Mouse (Mus musculus) neural tube, embryonic 12.5 days (tissue): ENCODE results near the gene Srek1ip1. TPM values are rescaled to one million over a fixed set of nuclear protein-coding genes. Genes with fewer than 3 reads are reported as not detected.

Experiments used
- ATAC-seq: fragments of 200-750 bp; cut with Nextera tagmentation; 2 replicates; pipeline ENCODE4 v1.8.0; 2017; ENCODE audit warnings: low read depth, mild to moderate bottlenecking, moderate TSS enrichment, moderate library complexity; ENCODE audit not compliant: low FRiP score
- H3K27ac ChIP-seq: fragments of 300-500 bp; sonication (generic); 2 replicates; pipeline ENCODE4 v1.5.1; 2016
- H3K27me3 ChIP-seq: fragments of 300-500 bp; sonication (generic); replicated peaks from 2 replicates; pipeline ENCODE4 v1.6.1; 2016; ENCODE audit warnings: mild to moderate bottlenecking
- H3K36me3 ChIP-seq: fragments of 300-500 bp; sonication (generic); 2 replicates; pipeline ENCODE4 v1.6.1; 2016; ENCODE audit warnings: mild to moderate bottlenecking
- H3K4me1 ChIP-seq: fragments of 300-500 bp; sonication (generic); 2 replicates; pipeline ENCODE4 v1.6.1; 2016
- H3K4me2 ChIP-seq: fragments of 300-500 bp; sonication (generic); replicated peaks from 2 replicates; pipeline ENCODE4 v1.6.1; 2016; ENCODE audit warnings: mild to moderate bottlenecking
- H3K4me3 ChIP-seq: fragments of 300-500 bp; sonication (generic); 2 replicates; pipeline ENCODE4 v1.5.1; 2016
- H3K9ac ChIP-seq: fragments of 300-500 bp; sonication (generic); 2 replicates; pipeline ENCODE4 v1.6.1; 2016; ENCODE audit warnings: mild to moderate bottlenecking
- H3K9me3 ChIP-seq: fragments of 300-500 bp; sonication (generic); 2 replicates; pipeline ENCODE4 v1.6.1; 2016; ENCODE audit warnings: mild to moderate bottlenecking
- whole genome bisulfite sequencing: fragments of 180-500 bp; shearing (Covaris S2); methylation state at CpG from one replicate; pipeline ENCODE4 v1.1.7; 2016; 5-methylcytosine and 5-hydroxymethylcytosine counted together
- polyA plus RNA-seq: library from polyadenylated mRNA; unstranded; fragments of >200 nt; fragmentation: Nextera tagmentation; extraction: Ambion mirVana; gene quantifications from 2 replicates; pipeline ENCODE4 v1.2.1, GENCODE M21; 2016

Gene Srek1ip1
- polyA plus RNA-seq, 1 experiment from 2014 or later = 17.4 TPM

DNA sequence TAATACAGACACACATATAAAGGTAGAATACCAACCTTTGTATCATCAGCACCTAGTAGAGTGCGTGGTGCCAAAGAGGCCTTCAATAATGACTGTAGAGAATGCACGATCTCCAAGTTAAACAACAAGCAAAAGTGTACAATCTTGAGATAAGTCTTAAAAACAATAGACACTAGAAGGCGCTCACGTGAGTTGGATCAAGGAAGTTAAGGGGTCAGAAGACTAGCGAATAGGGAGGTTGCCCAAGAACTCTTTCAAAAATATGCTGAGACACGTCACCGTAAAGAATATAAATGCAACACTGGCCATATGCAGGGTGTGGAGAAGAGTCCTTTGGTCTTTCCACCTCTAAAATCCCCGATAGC, 24.0 kb downstream of the Srek1ip1 start:
- Histone ChIP-seq H3K9ac (peak overlapping the region; percentile 79), H3K9me3 (no peaks in the 10 kb centered on the region), H3K36me3 (no peaks in the 10 kb centered on the region), H3K27ac (no peak overlapping the region), H3K4me2 (peak overlapping the region; percentile 73), H3K4me3 (peak overlapping the region; percentile 65), H3K27me3 (no peaks in the 10 kb centered on the region), H3K4me1 (peaks cover 17% of the 10 kb centered on the region)
- ATAC-seq = peak; percentile 11; the same call in 1 of the 2 replicates
- WGBS = 7% methylated on average over 8 of the region's 8 CpGs

GRCm38 (mm10) chr13:104816635-104817571, 24.6 kb downstream of the Srek1ip1 start, which contains the start of gene Cwc27:
Cwc27 (minus strand) TSS chr13:104817142.
- no peaks in the 10 kb centered on the region for H3K36me3 ChIP-seq
- under 1% methylated on average over 50 of the region's 50 CpGs for WGBS

GRCm38 (mm10) chr13:104817696-104818095, 25.4 kb downstream of the Srek1ip1 start:
- H3K9ac ChIP-seq = peak overlapping the region; percentile 79
- H3K27ac ChIP-seq = no peak overlapping the region

More at GRCm38 (mm10) chr13:104816635-104817571, 24.6 kb downstream of the Srek1ip1 start, which contains the start of gene Cwc27:
- no peaks in the 10 kb centered on the region for H3K9me3 ChIP-seq
- H3K27ac ChIP-seq = no peak within 1 kb of the TSS
- peak within 1 kb of the TSS; percentile 79 for H3K9ac ChIP-seq
- peak; percentile 94 for ATAC-seq
- peak within 1 kb of the TSS; percentile 65 for H3K4me3 ChIP-seq
- H3K4me2 ChIP-seq = peak within 1 kb of the TSS; percentile 73
- no peaks in the 10 kb centered on the region for H3K27me3 ChIP-seq
- peaks cover 17% of the 10 kb centered on the region for H3K4me1 ChIP-seq

GRCm38 (mm10) chr13:104821192-104821591, 28.9 kb downstream of the Srek1ip1 start:
- no peaks in the 10 kb centered on the region for H3K27me3 ChIP-seq
- no peak overlapping the region for H3K4me2 ChIP-seq
- no peak overlapping the region for H3K27ac ChIP-seq
- H3K9ac ChIP-seq = no peak overlapping the region
- no peaks in the 10 kb centered on the region for H3K36me3 ChIP-seq
- H3K4me1 ChIP-seq = peaks cover 13% of the 10 kb centered on the region
- H3K4me3 ChIP-seq = no peak overlapping the region
- no peaks in the 10 kb centered on the region for H3K9me3 ChIP-seq
- no peak for ATAC-seq

More at GRCm38 (mm10) chr13:104817696-104818095, 25.4 kb downstream of the Srek1ip1 start:
- no peaks in the 10 kb centered on the region for H3K27me3 ChIP-seq
- H3K9me3 ChIP-seq = no peaks in the 10 kb centered on the region
- no peaks in the 10 kb centered on the region for H3K36me3 ChIP-seq
- ATAC-seq = no peak
- peaks cover 17% of the 10 kb centered on the region for H3K4me1 ChIP-seq
- peak overlapping the region; percentile 73 for H3K4me2 ChIP-seq
- WGBS = 59% methylated on average over 12 of the region's 12 CpGs
- H3K4me3 ChIP-seq = peak overlapping the region; percentile 65

GRCm38 (mm10) chr13:104821908-104822307, 29.6 kb downstream of the Srek1ip1 start:
- Histone ChIP-seq H3K9ac (no peak overlapping the region), H3K4me2 (no peak overlapping the region), H3K27ac (no peak overlapping the region), H3K9me3 (no peaks in the 10 kb centered on the region), H3K27me3 (no peaks in the 10 kb centered on the region), H3K4me3 (no peak overlapping the region), H3K4me1 (peaks cover 12% of the 10 kb centered on the region), H3K36me3 (peaks cover under 1% of the 10 kb centered on the region; the same call in 1 of the 2 replicates)
- WGBS = 98% methylated on average over 1 of the region's 1 CpGs
- no peak for ATAC-seq

DNA sequence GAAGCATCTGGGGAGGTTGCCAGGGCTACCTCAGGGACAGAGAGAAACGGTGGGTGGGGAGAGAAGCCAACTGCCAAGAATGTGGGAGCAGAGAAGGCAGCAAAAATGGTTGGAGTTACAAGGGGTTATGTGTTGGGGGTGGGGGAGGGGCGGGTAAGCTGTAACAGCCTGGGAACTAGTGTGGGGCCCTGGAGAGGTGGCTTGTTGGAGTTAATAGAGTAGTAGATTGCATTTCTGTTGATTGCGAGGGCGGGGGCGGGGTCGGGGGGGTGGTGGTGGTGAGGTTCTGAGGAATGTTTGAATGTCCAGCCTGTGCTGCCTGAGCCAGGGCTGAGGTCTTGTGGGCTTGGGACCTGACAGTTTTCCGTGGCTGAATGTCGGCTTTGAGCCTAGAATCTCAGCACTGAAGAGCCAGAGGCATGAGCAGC, 30.1 kb downstream of the Srek1ip1 start:
- H3K4me2 ChIP-seq = peak overlapping the region; percentile 31; the same call in 1 of the 2 replicates
- 17% methylated on average over 8 of the region's 8 CpGs for WGBS
- H3K9me3 ChIP-seq = no peaks in the 10 kb centered on the region
- H3K4me1 ChIP-seq = peaks cover 12% of the 10 kb centered on the region
- no peak overlapping the region for H3K4me3 ChIP-seq
- no peaks in the 10 kb centered on the region for H3K27me3 ChIP-seq
- no peak overlapping the region for H3K27ac ChIP-seq
- no peak overlapping the region for H3K9ac ChIP-seq
- peak; percentile 67 for ATAC-seq
- H3K36me3 ChIP-seq = peaks cover 5% of the 10 kb centered on the region

GRCm38 (mm10) chr13:104825470-104825869, 33.2 kb downstream of the Srek1ip1 start:
- H3K27me3 ChIP-seq = no peaks in the 10 kb centered on the region
- H3K4me3 ChIP-seq = no peak overlapping the region
- no peak overlapping the region for H3K4me2 ChIP-seq
- WGBS = 88% methylated on average over 2 of the region's 2 CpGs
- no peaks in the 10 kb centered on the region for H3K9me3 ChIP-seq
- peaks cover 24% of the 10 kb centered on the region for H3K36me3 ChIP-seq
- no peak for ATAC-seq
- H3K9ac ChIP-seq = no peak overlapping the region
- H3K27ac ChIP-seq = no peak overlapping the region
- H3K4me1 ChIP-seq = no peaks in the 10 kb centered on the region; the same call in 1 of the 2 replicates

GRCm38 (mm10) chr13:104832811-104833210, 40.5 kb downstream of the Srek1ip1 start:
- H3K4me1 ChIP-seq = no peaks in the 10 kb centered on the region
- H3K36me3 ChIP-seq = peaks cover 46% of the 10 kb centered on the region
- H3K27me3 ChIP-seq = no peaks in the 10 kb centered on the region
- 93% methylated on average over 13 of the region's 13 CpGs for WGBS
- no peaks in the 10 kb centered on the region for H3K9me3 ChIP-seq
- H3K4me2 ChIP-seq = no peak overlapping the region
- H3K27ac ChIP-seq = no peak overlapping the region
- no peak overlapping the region for H3K4me3 ChIP-seq
- ATAC-seq = no peak
- no peak overlapping the region for H3K9ac ChIP-seq

DNA sequence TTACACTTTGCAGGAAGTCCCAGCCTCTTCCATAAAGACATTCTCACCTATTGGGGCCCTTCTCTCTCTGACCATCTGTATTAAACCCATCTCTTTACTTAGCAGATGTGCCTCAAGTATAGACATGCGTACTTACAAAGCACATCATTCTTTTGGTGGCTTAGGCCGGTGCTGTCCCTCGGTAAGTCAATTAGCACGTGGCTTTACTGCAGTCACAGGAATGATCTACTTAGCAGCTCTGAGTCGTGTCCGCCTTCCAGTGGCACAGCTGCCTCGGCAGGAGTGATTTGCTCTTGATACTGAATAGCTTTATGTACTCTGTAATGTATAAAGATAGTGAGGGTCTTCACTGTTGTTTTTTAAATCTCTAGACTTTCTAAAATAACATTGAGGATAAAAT, 45.3 kb downstream of the Srek1ip1 start:
- no peaks in the 10 kb centered on the region for H3K27me3 ChIP-seq
- 70% methylated on average over 7 of the region's 7 CpGs for WGBS

DNA sequence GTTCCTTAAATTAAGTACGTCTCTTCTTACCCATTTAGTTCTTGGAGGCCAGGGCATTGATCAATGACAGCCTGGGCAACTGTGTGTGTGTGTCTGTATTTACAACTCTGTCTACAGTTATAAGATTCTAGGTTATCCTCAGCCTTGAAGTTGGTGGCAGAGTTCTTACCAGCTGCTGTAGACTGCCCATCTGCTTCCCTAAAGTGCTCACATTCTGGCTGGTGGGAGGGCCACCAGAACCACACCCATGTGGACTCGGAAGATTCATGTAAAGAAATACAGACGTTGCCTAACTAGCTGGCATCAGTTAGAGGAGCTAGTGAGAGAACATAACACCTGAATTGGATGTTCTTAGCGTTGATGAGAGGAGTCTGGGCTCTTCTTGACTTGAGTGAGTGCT, 49.7 kb downstream of the Srek1ip1 start:
- H3K36me3 ChIP-seq = peaks cover 11% of the 10 kb centered on the region
- 81% methylated on average over 4 of the region's 4 CpGs for WGBS
- ATAC-seq = no peak
- no peak overlapping the region for H3K9ac ChIP-seq
- no peaks in the 10 kb centered on the region for H3K4me1 ChIP-seq
- H3K4me3 ChIP-seq = no peak overlapping the region
- H3K27me3 ChIP-seq = no peaks in the 10 kb centered on the region
- no peak overlapping the region for H3K27ac ChIP-seq
- H3K4me2 ChIP-seq = no peak overlapping the region
- no peaks in the 10 kb centered on the region for H3K9me3 ChIP-seq

More for the DNA sequence above, 45.3 kb downstream of the Srek1ip1 start:
- H3K4me2 ChIP-seq = no peak overlapping the region
- H3K4me1 ChIP-seq = no peaks in the 10 kb centered on the region
- H3K9me3 ChIP-seq = no peaks in the 10 kb centered on the region
- no peak overlapping the region for H3K4me3 ChIP-seq
- H3K9ac ChIP-seq = no peak overlapping the region
- no peak for ATAC-seq
- peaks cover 26% of the 10 kb centered on the region for H3K36me3 ChIP-seq
- no peak overlapping the region for H3K27ac ChIP-seq

DNA sequence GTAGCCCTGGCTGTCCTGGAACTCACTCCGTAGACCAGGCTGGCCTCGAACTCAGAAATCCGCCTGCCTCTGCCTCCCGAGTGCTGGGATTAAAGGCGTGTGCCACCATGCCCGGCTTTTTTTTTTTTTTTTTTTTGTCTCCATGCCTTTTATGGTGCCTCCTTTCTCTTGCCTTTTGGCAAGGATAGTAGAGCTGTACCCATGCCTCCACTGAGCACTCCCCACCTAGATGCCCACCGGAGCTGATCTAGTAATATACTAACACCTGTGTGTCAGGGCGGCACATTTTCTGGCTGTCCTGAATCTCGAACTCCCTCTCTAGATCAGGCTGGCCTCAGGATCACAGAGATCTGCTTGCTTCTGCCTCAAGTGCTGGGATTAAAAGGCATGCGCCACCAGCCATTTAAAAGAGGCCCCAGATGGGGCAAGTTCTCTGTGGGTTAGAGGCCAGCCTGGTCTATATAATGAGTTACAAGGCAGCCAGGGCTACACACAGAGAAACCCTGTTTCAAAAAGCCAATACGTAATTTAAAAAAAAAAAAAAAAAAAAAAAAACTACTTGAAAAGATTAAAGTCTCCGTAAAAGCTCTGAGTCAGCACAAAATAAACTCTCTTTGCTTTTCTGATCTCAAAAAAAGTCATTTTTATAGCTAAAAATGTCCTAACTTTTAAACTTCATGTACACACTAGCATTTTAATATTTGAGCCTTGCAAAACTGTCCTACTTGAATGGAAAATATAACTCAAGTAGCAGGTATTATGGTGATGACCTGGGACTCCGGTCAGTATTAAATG, 51.2 kb downstream of the Srek1ip1 start:
- no peak overlapping the region for H3K4me3 ChIP-seq
- no peak overlapping the region for H3K4me2 ChIP-seq
- ATAC-seq = no peak
- H3K27me3 ChIP-seq = no peaks in the 10 kb centered on the region
- 88% methylated on average over 10 of the region's 13 CpGs for WGBS
- no peaks in the 10 kb centered on the region for H3K4me1 ChIP-seq
- H3K36me3 ChIP-seq = peaks cover 3% of the 10 kb centered on the region; the same call in 1 of the 2 replicates
- no peak overlapping the region for H3K9ac ChIP-seq
- H3K9me3 ChIP-seq = no peaks in the 10 kb centered on the region
- H3K27ac ChIP-seq = no peak overlapping the region

DNA sequence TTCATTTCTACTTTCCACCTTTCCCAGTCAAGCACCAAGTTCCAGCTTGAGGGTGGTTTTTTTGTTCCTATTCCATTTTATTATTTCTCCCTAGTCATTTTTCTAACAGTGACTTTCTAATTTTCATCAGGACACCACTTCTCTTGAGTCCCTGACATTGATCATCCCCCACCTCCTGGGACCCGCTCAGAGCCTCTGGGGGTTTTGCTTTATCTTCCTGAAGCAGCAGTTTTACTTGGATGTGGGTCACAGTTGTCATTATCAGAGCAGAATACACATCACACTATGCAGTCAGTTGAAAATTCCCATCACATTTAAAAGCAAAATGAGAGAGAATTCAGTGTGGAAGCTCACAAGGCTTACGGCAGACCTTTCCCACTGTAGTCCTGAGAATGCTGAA, 61.4 kb downstream of the Srek1ip1 start:
- no peak overlapping the region for H3K4me2 ChIP-seq
- H3K27ac ChIP-seq = no peak overlapping the region
- H3K9ac ChIP-seq = no peak overlapping the region
- no peaks in the 10 kb centered on the region for H3K4me1 ChIP-seq
- no peak for ATAC-seq
- no peaks in the 10 kb centered on the region for H3K27me3 ChIP-seq
- H3K9me3 ChIP-seq = no peaks in the 10 kb centered on the region
- 81% methylated on average over 2 of the region's 2 CpGs for WGBS
- no peaks in the 10 kb centered on the region for H3K36me3 ChIP-seq
- H3K4me3 ChIP-seq = no peak overlapping the region
